Mouse (Mus musculus) MN1 (cell line): ENCODE data around the gene Hadhb.
"Not testable (repeated sequence)": the region's sequence is repeated elsewhere in the genome, so short reads cannot be mapped to it uniquely, and the experiment has no call there.

Source experiments
- DNase-seq: peaks from one replicate; pipeline ENCODE4 v3.0.0-alpha.2; 2016; ENCODE audit warnings: low spot score

Gene Hadhb

GRCm38 (mm10) chr5:30187687-30188485 lies 32.8 kb downstream of the Hadhb start:
- DNase-seq, result no peak

GRCm38 (mm10) chr5:30192452-30192851 lies 37.4 kb downstream of the Hadhb start:
- no peak for DNase-seq

GRCm38 (mm10) chr5:30195340-30195739 lies 40.3 kb downstream of the Hadhb start:
- no peak for DNase-seq

GRCm38 (mm10) chr5:30198257-30198656 lies 43.2 kb downstream of the Hadhb start:
- DNase-seq, result no peak

- DNase-seq, result peak; percentile 41
Observed at GRCm38 (mm10) chr5:30201521-30201920, 46.5 kb downstream of the Hadhb start.

- DNase-seq, result no peak
Observed at GRCm38 (mm10) chr5:30202221-30202620, 47.2 kb downstream of the Hadhb start.

GRCm38 (mm10) chr5:30203216-30203885 lies 48.3 kb downstream of the Hadhb start:
- DNase-seq, result no peak

GRCm38 (mm10) chr5:30204441-30204840 lies 49.4 kb downstream of the Hadhb start:
- no peak for DNase-seq

GRCm38 (mm10) chr5:30205034-30205433 lies 50.0 kb downstream of the Hadhb start:
- DNase-seq, result no peak

GRCm38 (mm10) chr5:30205493-30205892 lies 50.4 kb downstream of the Hadhb start, which contains the start of gene Adgrf3:
Gene Adgrf3, minus strand, starts transcription at chr5:30205722.
- no peak for DNase-seq

GRCm38 (mm10) chr5:30207276-30207675 lies 52.2 kb downstream of the Hadhb start:
- DNase-seq, result no peak

- DNase-seq, result not testable (repeated sequence)
Observed at GRCm38 (mm10) chr5:30210758-30211157, 55.7 kb downstream of the Hadhb start.

GRCm38 (mm10) chr5:30214889-30215288 lies 59.8 kb downstream of the Hadhb start:
- peak; percentile 65 for DNase-seq

GRCm38 (mm10) chr5:30215970-30216369 lies 60.9 kb downstream of the Hadhb start:
- no peak for DNase-seq

GRCm38 (mm10) chr5:30219715-30220114 lies 64.7 kb downstream of the Hadhb start:
- DNase-seq, result no peak

GRCm38 (mm10) chr5:30220666-30221065 lies 65.6 kb downstream of the Hadhb start:
- DNase-seq, result no peak

GRCm38 (mm10) chr5:30222681-30223080 lies 67.6 kb downstream of the Hadhb start:
- DNase-seq, result no peak

- no peak for DNase-seq
Observed at GRCm38 (mm10) chr5:30230901-30231300, 75.9 kb downstream of the Hadhb start.

GRCm38 (mm10) chr5:30231891-30232270 lies 76.8 kb downstream of the Hadhb start:
- DNase-seq, result no peak

GRCm38 (mm10) chr5:30232271-30232971 lies 77.4 kb downstream of the Hadhb start, which contains the start of gene Selenoi:
Gene Selenoi, plus strand, starts transcription at chr5:30232581.
- peak; percentile 97 for DNase-seq

- DNase-seq, result peak; percentile 36
Observed at GRCm38 (mm10) chr5:30233042-30233441, 78.0 kb downstream of the Hadhb start.

GRCm38 (mm10) chr5:30233979-30234378 lies 78.9 kb downstream of the Hadhb start:
- no peak for DNase-seq
